Mouse (Mus musculus): ENCODE results near the gene Vegfb.

GRCm38 (mm10) chr19:6942249-6942691 is 45.2 kb downstream of the Vegfb start, which contains the start of gene Gpr137:
- TF ChIP-seq GATA1 (IDR thresholded peaks at IDR 0.05; ENCODE audit: borderline replicate concordance, low read length): no peak
- no peak for TF ChIP-seq FLI1 (IDR thresholded peaks at IDR 0.05; ENCODE audit: low read length)
